Mouse (Mus musculus): Measurements from ENCODE around the gene Col1a1. TPM values are rescaled to one million over a fixed set of nuclear protein-coding genes. Genes with fewer than 3 reads are reported as not detected.

Col1a1 gene
- total RNA-seq, 2 experiments from 2014 or later: 39.7 to 59.5 TPM

- DNase-seq (ENCODE audit: low spot score in 2 of 2): no peak
Observed at GRCm38 (mm10) chr11:94973313-94973712, 37.3 kb downstream of the Col1a1 start.

DNA sequence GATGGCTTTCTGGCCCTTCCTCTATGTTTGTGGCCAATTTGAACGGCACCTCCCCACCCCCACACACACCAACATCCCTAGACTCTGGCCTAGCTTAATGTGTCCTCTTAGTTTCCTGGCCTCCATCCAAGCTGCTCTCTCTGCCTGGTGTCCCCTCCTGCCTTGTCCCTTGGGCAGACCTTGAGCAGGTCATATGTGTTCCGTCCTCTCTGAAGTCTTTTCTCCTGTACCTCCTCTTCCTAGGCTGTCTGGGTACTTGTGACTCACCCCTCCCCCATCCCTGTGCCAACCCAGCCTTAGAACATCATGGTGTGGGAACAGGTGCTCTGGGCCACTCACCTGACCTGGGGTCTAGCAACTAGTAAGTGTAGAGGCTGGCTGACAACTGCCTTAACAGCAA is 38.9 kb downstream of the Col1a1 start:
- no peak for DNase-seq (ENCODE audit: low spot score in 2 of 2)

- DNase-seq (ENCODE audit: low spot score in 2 of 2): no peak
Observed at GRCm38 (mm10) chr11:94976199-94976598, 40.2 kb downstream of the Col1a1 start, which contains the start of gene Sgca. Gene Sgca (minus strand): TSS chr11:94976327.

- no peak for DNase-seq (ENCODE audit: low spot score in 2 of 2)
Observed at GRCm38 (mm10) chr11:94978178-94978915, 42.3 kb downstream of the Col1a1 start.

DNA sequence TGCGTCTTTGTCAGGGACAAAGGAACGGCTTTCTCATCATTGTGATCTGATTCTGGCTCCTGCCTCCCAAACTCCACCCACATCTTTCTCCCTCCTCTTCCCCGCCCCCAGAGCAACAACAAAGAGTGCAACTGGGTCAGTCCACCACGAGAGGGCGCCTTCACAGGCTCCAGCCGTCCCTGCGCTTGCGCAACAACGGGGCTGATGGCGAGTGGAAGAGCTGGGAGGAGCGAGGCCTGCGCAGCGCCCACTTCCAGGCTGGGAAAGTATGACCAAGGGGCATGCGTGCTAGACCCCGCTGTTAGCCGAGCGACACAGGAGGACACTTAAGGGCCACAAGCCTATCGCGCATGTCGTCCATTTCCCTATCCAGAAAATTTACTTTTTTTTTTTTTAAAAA is 42.9 kb downstream of the Col1a1 start:
- DNase-seq (ENCODE audit: low spot score in 2 of 2): peak; percentile 98 to 99

- DNase-seq (ENCODE audit: low spot score in 2 of 2): peak in 1 of 2 experiments; percentile 7
Observed at GRCm38 (mm10) chr11:94979462-94980179, 43.6 kb downstream of the Col1a1 start.

DNA sequence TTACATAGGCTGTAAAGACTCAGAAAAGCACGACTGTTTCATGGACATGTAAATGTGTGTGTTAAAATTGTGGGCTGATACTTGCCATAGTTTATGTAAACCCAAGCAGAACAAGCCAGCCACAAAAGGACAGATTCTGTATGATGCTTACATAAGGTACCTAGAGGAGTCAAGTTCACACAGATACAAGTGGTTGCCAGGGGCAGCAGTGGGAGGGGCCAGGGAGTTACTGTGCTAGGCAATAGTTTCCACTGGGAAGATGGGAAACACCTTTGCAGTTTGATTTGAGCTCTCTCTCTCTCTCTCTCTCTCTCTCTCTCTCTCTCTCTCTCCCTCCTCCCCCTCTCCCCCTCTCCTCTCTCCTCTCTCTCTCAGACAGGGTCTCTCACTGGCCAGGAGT is 49.1 kb downstream of the Col1a1 start:
- DNase-seq (ENCODE audit: low spot score in 2 of 2): no peak

DNA sequence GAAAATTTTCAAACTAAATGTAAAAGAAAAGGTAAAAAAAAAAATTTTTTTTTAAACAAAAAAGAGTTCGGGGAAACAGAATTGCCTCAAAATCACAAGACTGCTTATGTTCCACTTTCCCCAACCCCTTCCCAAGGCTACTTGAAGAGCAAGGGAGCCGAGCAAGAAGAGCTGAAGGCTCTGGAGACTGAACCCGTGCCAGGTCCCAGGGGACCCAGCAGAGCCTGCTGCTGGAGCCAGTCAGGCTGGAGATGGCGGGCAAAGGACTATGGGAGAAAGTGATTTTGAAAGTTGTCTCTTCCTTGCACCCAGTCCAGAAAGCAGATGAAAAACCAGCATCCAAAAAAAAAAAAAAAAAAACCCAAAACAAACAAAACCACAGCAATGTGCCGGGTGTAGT is 49.8 kb downstream of the Col1a1 start:
- no peak for DNase-seq (ENCODE audit: low spot score in 2 of 2)

- no peak for DNase-seq (ENCODE audit: low spot score in 2 of 2)
Observed at GRCm38 (mm10) chr11:94986435-94986834, 50.4 kb downstream of the Col1a1 start.

DNA sequence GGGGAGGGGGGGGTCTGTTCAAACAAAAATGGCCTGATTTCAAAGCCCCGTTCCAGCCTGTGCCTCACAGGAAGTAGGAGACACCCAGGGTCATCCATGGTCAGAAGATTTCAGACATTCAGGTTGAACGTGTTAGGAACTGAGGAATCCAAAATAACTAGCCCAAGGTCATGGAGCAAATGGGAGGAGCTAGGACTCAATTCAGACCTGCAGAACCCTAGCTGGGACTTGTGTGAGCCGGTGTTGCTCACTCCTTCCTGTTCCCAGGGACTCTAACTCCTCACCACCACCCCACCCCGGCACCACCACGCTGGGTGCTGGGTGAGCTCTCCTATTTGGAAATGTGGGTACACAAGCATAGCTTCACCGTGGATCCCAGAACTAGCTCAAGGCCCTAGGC is 51.3 kb downstream of the Col1a1 start:
- DNase-seq (ENCODE audit: low spot score in 2 of 2): no peak

DNA sequence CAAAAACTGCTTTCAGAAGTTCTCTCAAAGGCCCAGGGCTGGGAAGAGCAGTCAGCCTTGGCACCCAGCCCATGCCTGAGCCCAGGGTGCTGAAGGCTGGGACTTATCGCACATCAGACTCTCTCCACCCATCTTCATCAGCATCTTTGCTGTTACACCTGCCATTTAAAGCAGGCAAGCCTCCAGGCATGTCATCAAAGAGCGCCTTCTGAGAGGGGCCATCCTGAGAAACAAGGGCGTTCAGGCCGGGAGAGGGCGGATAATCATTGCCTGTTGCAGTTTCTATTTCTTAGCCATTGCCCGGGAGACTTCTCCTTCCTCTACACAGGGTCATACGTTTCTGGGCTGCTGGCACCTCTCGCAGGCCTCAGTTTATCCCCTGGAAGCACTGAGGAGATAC is 51.8 kb downstream of the Col1a1 start:
- no peak for DNase-seq (ENCODE audit: low spot score in 2 of 2)

DNA sequence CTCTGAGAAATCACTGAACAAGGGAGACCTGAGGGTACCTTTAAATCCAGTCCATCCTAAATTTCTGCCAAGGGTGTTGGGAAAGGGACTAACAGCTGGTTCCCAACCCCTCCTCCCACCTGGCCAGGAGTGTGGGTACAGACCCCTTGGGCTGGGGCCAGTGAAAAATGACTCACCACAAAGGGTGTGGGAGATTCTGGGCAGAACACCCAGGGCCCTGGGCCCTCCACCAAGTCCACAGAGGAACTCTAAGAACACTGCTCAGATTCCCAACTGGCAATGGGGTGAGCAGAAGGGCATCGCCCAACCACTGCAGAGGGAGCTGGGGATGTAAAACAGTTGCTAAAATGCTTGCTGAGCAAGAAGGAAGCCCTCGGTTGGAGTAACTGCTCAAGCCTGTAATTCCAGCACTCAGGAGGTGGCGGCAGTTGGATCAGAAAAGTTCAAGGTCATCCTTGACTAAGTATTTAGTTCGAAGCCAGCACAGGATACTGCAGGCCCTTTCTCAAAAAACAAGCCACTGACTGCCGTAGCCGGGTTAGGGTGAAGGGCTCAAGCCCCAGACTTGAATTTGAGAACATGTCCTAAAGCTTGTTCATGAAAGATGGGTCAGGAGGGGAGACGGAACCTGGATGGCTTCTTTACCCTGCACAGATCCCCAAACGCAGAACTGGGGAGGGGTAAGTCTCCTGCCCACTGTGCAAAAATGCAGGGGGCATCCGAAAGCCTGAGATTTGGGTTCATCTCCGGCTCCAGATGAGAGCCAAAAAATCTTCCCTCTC is 52.9 kb downstream of the Col1a1 start:
- peak in 1 of 2 experiments; percentile 78 for DNase-seq (ENCODE audit: low spot score in 2 of 2)

- peak; percentile 73 to 86 for DNase-seq (ENCODE audit: low spot score in 2 of 2)
Observed at GRCm38 (mm10) chr11:94989562-94990017, 53.6 kb downstream of the Col1a1 start.

GRCm38 (mm10) chr11:94990102-94990748 is 54.2 kb downstream of the Col1a1 start:
- no peak for DNase-seq (ENCODE audit: low spot score in 2 of 2)

- DNase-seq (ENCODE audit: low spot score in 2 of 2): peak; percentile 92 to 95
Observed at GRCm38 (mm10) chr11:94990749-94991577, 54.9 kb downstream of the Col1a1 start, which contains the start of gene Ppp1r9b. Gene Ppp1r9b (plus strand): TSS chr11:94991035.

- peak in 1 of 2 experiments; percentile 59 for DNase-seq (ENCODE audit: low spot score in 2 of 2)
Observed at GRCm38 (mm10) chr11:94991641-94992479, 55.8 kb downstream of the Col1a1 start.

DNA sequence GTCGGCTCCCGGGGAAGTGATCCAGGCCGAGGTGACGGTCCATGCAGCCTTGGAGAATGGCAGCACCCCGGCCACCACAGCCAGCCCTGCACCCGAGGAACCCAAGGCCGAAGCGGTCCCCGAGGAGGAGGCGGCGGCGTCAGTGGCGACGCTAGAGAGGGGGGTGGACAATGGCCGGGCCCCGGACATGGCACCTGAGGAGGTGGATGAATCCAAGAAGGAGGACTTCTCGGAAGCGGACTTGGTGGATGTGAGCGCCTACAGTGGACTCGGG is 56.4 kb downstream of the Col1a1 start:
- DNase-seq (ENCODE audit: low spot score in 2 of 2): no peak

DNA sequence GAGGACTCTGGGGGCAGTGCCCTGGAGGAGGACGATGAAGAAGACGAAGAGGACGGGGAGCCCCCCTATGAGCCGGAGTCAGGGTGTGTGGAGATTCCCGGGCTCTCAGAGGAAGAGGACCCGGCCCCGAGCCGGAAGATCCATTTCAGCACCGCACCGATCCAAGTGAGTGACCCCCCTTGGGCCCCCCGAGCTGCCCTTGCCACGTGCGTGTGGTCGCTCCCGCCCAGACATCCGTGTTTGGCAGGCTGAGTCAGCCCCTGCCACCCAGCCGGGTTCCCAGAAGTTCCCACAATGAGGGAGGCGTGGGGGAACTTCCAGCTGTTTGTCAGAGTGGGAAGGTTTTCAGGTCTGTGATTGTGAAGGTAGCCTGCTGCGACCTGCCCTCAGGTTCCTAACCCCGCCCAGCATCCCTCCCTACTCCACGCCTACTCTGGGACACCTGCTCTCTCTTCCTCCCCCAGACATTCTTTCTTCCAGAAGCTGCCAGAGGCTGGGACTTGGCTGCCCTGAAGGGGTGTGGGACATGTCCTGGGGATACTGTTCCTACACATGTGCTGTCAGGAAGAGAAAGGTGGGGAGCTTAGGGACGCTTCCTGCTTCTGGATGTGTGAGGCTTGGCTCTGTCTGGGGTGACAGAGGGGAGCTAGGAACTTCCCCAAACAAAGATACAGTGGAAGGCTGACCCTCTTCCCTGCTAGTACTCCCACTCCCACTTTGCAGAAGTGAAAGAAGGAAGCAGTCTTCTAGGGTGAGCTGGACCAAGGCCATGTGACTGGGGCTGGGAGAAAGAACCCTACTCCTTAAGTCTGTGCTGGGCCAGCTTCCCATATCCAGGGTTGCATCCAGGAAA is 57.0 kb downstream of the Col1a1 start:
- DNase-seq (ENCODE audit: low spot score in 2 of 2): no peak

All from layer of hippocampus, postnatal 14 days (tissue).